Mouse (Mus musculus): ENCODE measurements around the gene Gpr27. TPM values are rescaled to one million over a fixed set of nuclear protein-coding genes. Genes with fewer than 3 reads are reported as not detected.

Gene Gpr27
- total and polyA plus RNA-seq, 3 experiments: not detected

GRCm38 (mm10) chr6:99644386-99644785 is 48.1 kb upstream of the Gpr27 start:
- no peaks in the 10 kb centered on the region for H3K79me2 ChIP-seq (replicated peaks; ENCODE audit: control insufficient read depth, extremely low read depth, insufficient read depth, poor library complexity, severe bottlenecking)
- no peaks in the 10 kb centered on the region for H3K27me3 ChIP-seq (replicated peaks)
- H3K27ac ChIP-seq (ENCODE audit: insufficient read depth, low read depth): no peak overlapping the region
- peaks cover 2% of the 10 kb centered on the region for H3K9me3 ChIP-seq (replicated peaks; ENCODE audit: low read length)
- in situ Hi-C loops (cut with MboI; ENCODE audit: low pct_ligation_motif_present, low pct_unique_long_range_greater_than_20kb, low sequenced_read_pairs) (no loop called here), dilution Hi-C loops (cut with MboI; ENCODE audit: extremely low pct_ligation_motif_present, extremely low pct_unique_long_range_greater_than_20kb, low sequenced_read_pairs) (no loop called here)
- H3K4me2 ChIP-seq (ENCODE audit: insufficient read depth, low read depth, poor library complexity, severe bottlenecking): no peak overlapping the region
- no peak overlapping the region for H3K9ac ChIP-seq (ENCODE audit: insufficient read depth, low read depth)
- peaks cover 6 to 56% of the 10 kb centered on the region in 2 experiments for H3K36me3 ChIP-seq (replicated peaks in 1 of 2; ENCODE audit: control insufficient read depth in 1 of 2, insufficient read depth in 1 of 2, low read length in 1 of 2)
- no peak for TF ChIP-seq PAX5 (IDR thresholded peaks at IDR 0.05; ENCODE audit: low read length)
- no peak for TF ChIP-seq MXI1 (IDR thresholded peaks at IDR 0.05; ENCODE audit: low read depth, low read length)
- TF ChIP-seq ELF1 (IDR thresholded peaks at IDR 0.05; ENCODE audit: low read depth, low read length): no peak
- TF ChIP-seq ZNF384 (IDR thresholded peaks at IDR 0.05; ENCODE audit: low read depth, low read length): no peak
- TF ChIP-seq ZC3H11A (IDR thresholded peaks at IDR 0.05; ENCODE audit: low read depth, low read length): no peak
- TF ChIP-seq ZMIZ1 (IDR thresholded peaks at IDR 0.05; ENCODE audit: low read depth, low read length): no peak
- TF ChIP-seq BHLHE40 (IDR thresholded peaks at IDR 0.05; ENCODE audit: low read depth, low read length): no peak
- TF ChIP-seq UBTF (IDR thresholded peaks at IDR 0.05; ENCODE audit: low read depth, low read length): no peak
- TF ChIP-seq TBP (conservative IDR thresholded peaks at IDR 0.05; ENCODE audit: low read depth, low read length): no peak
- no peak for TF ChIP-seq RCOR1 (conservative IDR thresholded peaks at IDR 0.05; ENCODE audit: low read depth, low read length)
- no peak for TF ChIP-seq MAX (IDR thresholded peaks at IDR 0.05; ENCODE audit: low read length)
- TF ChIP-seq RAD21 (IDR thresholded peaks at IDR 0.05; ENCODE audit: low read depth, low read length): no peak
- TF ChIP-seq SMC3 (IDR thresholded peaks at IDR 0.05; ENCODE audit: low read depth, low read length): no peak
- H3K4me3 ChIP-seq (replicated peaks in 1 of 3; ENCODE audit: low read depth in 2 of 3, low read length in 2 of 3, poor library complexity in 1 of 3): no peak overlapping the region
- peaks cover 0 to 11% of the 10 kb centered on the region in 2 experiments; a peak in 2 of 4 replicates for H3K4me1 ChIP-seq (ENCODE audit: control insufficient read depth in 1 of 2, insufficient read depth in 2 of 2)
- DNase-seq (ENCODE audit: extremely low read depth): no peak

- Histone ChIP-seq H3K9ac (ENCODE audit: insufficient read depth, low read depth) (no peak overlapping the region), H3K4me3 (replicated peaks in 1 of 3; ENCODE audit: low read depth in 2 of 3, low read length in 2 of 3, poor library complexity in 1 of 3) (no peak overlapping the region), H3K4me1 (ENCODE audit: control insufficient read depth in 1 of 2, insufficient read depth in 2 of 2) (peaks cover 0 to 16% of the 10 kb centered on the region in 2 experiments; a peak in 2 of 4 replicates), H3K27ac (ENCODE audit: insufficient read depth, low read depth) (no peak overlapping the region), H3K4me2 (ENCODE audit: insufficient read depth, low read depth, poor library complexity, severe bottlenecking) (no peak overlapping the region), H3K79me2 (replicated peaks; ENCODE audit: control insufficient read depth, extremely low read depth, insufficient read depth, poor library complexity, severe bottlenecking) (no peaks in the 10 kb centered on the region), H3K36me3 (replicated peaks in 1 of 2; ENCODE audit: control insufficient read depth in 1 of 2, insufficient read depth in 1 of 2, low read length in 1 of 2) (peaks cover 5 to 54% of the 10 kb centered on the region in 2 experiments), H3K9me3 (replicated peaks; ENCODE audit: low read length) (peaks cover 2% of the 10 kb centered on the region), H3K27me3 (replicated peaks) (no peaks in the 10 kb centered on the region)
- in situ Hi-C loops (cut with MboI; ENCODE audit: low pct_ligation_motif_present, low pct_unique_long_range_greater_than_20kb, low sequenced_read_pairs) (no loop called here), dilution Hi-C loops (cut with MboI; ENCODE audit: extremely low pct_ligation_motif_present, extremely low pct_unique_long_range_greater_than_20kb, low sequenced_read_pairs) (no loop called here)
- no peak for DNase-seq (ENCODE audit: extremely low read depth)
- TF ChIP-seq MEF2A (IDR thresholded peaks at IDR 0.05; ENCODE audit: borderline replicate concordance, low read depth, low read length) (no peak), USF1 (IDR thresholded peaks at IDR 0.05; ENCODE audit: low read depth, low read length) (no peak), CHD1 (IDR thresholded peaks at IDR 0.05; ENCODE audit: low read depth, low read length) (no peak), RAD21 (IDR thresholded peaks at IDR 0.05; ENCODE audit: low read depth, low read length) (peak; percentile 6), CTCF (conservative IDR thresholded peaks at IDR 0.05 in 1 of 2, IDR thresholded peaks at IDR 0.05 in 1 of 2; ENCODE audit: low read depth in 2 of 2, low read length in 2 of 2) (peak in 1 of 2 experiments; percentile 23; a peak in 1 of 4 replicates)
Measured at GRCm38 (mm10) chr6:99644876-99645275, 47.6 kb upstream of the Gpr27 start.

Data from CH12.LX (cell line).